Mouse (Mus musculus) right cerebral cortex, postnatal 25 days (tissue): ENCODE data around the gene Pms1.
A peak's percentile ranks its signal among the peaks of the same experiment; 100 is the strongest.
"Not testable (repeated sequence)": the region's sequence is repeated elsewhere in the genome, so short reads cannot be mapped to it uniquely, and the experiment has no call there.

Source experiments
- DNase-seq: peaks from one replicate; pipeline ENCODE4 v3.0.0; 2022

Gene Pms1

DNA sequence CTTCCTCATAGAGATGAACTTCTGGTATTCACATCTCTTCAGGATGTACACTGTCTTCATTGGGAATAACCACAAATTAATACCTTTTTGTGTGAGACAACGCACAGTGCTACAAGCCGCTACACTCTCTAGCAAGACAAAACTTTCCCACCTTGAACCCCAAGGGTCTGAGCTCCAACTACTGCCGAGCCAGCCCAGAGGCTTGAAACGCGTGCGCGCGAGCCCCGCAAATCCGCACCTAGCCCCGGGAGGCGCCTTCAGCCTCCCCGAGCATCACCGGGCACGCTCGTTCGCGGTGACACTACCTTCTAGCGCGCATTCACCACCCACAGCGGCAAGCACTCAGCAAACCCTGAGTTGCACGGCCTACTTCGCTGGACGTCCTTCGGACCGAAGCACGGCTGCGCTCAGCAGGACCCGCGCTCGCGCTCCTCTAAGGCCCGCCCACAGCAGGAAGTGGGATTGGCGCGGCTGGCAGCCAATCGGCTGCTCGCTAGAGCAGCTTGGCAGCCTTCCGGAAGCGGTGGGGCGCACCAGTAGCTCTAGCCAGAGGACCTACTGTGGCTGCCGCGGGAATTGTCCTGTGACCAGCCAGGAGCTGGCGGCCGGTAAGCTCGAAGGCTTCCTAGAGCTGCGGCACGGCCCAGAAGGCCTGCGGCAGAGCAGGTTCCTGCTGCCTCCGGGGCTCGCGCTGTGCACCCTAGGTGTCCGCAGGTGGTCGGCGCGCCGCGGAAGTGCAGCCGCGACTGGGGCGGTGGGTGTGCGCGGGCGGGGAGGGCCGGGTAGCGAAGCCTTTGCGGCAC lies at the start of gene Pms1, which contains the start of the genes Ormdl1 and Gm28778:
Pms1 (minus strand) TSS at position 438 of the 803 bp plus-strand sequence.
Ormdl1 (plus strand) TSS at position 515 of the 803 bp plus-strand sequence.
Gm28778 (plus strand) TSS at position 531 of the 803 bp plus-strand sequence.
- peak; percentile 97 for DNase-seq

DNA sequence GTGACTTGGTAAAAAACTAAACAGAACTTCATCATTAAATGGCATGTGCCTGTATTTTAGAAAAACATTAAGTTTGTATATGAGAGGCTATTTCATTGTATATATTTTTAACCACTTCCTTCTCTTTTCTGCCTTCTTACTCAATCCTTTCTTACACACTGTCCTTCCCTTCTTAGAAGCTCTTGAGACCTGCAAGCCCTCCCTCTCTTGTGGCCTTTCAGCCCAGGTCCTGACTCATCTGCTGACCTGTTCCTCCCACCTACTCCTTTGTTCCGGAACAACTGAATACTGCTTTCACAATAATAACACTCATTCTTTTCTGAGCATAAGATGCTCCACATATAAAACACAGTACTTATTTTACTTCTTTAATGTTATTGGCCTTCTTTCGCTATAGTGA lies 44.3 kb upstream of the Pms1 start:
- DNase-seq: no peak

DNA sequence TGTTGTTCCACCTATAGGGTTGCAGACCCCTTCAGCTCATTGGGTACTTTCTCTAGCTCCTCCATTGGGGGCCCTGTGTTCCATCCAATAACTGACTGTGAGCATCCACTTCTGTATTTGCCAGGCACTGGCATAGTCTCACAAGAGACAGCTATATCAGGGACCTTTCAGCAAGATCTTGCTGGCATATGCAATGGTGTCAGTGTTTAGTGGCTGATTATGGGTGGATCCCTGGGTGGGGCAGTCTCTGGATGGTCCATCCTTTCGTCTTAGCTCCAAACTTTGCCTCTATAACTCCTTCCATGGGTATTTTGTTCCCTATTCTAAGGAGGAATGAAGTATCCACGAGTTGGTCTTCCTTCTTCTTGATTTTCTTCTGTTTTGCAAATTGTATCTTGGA lies 40.6 kb upstream of the Pms1 start:
- DNase-seq: not testable (repeated sequence)

DNA sequence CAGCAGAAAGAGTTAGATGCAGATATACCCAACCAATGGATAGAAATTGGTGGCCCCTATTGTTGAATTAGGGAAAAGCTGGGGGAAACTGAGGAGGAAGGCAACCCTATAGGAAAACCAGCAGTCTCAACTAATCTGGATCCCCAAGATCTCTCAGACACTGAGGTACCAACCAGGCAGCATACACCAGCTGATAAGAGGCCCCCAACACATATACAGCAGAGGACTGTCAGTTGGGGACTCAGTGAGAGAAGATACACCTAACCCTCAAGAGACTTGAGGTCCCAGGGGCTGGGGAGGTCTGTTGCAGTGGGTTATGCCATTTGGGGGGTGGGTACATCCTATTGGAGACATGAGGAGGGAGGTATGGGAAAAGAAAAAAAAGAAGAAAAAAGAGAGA lies 38.6 kb upstream of the Pms1 start:
- DNase-seq: no peak

DNA sequence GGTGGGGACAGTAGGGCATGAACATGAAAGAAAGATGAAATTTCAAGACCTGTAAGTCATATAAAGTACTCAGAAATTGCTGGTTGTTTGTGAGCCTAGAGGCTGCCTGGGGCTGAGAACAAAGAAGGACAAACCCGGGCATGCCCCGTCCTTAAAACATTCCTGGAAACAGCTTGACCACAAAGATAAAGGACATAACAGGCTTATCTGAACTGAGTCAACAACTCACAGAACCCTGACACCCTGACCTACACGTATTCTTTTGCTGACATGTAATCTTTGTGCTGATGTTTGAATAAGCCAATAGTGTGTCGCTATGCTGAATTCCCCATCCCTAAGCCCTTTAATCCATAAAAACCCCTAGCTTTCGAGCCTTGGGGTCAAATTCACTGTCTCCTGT lies 36.7 kb upstream of the Pms1 start:
- DNase-seq: not testable (repeated sequence)

DNA sequence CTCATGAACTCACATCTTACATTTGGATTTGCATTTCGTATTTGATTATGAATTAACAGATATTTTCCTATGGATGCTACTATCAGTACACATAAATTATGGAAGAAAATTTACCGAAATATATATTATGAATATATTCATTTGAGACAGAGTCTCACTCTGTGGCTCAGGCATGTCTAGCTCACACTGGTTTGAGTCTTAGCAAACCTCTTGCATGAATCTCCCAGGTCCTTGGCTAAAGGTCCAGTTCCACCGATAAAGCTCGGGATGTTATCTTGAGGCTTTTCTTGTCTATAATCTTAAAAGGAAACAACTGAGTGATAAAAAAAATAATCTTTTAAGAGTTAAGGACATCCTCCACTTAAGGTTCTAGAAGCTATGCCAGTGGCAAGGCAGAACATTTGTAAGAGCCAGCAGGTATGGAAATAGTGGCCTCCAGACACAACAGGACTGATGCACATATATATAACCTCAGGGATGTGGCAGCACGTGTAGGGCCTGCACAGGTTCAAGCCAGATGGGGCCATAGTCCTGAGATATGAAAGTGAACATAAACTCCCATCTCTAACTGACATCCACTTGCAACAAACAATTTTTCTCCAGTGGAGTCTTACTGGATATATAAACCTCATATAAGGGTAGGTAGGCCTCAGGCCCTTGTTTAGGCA lies 28.1 kb upstream of the Pms1 start:
- DNase-seq: no peak

DNA sequence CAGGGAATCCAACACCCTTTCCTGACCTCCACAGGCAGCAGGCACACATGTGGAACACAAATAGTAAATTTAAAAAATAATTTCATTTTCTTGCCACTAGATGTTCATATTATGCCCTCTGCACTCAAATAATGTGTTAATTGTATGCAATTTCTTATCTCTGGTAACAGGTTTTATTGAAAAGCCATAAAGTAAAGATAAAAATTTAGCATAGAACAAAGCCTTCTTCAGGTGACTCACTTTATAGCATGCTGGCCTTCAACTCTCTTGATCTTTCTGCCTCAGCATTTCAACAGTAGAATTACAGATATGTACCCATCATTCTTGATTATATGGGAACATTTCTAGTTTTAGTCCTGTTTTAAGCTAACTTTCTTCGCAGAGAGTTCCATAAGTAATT lies 27.5 kb upstream of the Pms1 start:
- DNase-seq: no peak

DNA sequence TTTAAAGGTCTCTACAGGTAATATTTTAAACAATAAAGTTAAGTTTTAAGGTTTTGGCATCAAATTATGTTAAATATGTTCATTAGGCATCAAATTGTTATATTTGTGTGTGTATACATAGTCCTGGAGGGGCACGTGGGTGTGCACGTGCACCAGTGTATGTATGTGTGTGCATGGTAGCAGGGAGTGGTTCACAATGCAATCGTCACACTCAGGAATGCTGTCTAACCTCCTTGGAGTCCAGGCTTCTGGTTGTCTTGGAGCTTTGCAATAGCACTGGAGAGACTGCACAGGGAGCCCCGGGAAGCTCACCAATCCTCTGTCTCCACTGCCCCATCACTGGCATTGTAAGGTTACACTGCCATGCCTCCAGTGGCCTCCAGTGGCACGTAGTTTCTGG lies 26.4 kb upstream of the Pms1 start:
- DNase-seq: no peak

DNA sequence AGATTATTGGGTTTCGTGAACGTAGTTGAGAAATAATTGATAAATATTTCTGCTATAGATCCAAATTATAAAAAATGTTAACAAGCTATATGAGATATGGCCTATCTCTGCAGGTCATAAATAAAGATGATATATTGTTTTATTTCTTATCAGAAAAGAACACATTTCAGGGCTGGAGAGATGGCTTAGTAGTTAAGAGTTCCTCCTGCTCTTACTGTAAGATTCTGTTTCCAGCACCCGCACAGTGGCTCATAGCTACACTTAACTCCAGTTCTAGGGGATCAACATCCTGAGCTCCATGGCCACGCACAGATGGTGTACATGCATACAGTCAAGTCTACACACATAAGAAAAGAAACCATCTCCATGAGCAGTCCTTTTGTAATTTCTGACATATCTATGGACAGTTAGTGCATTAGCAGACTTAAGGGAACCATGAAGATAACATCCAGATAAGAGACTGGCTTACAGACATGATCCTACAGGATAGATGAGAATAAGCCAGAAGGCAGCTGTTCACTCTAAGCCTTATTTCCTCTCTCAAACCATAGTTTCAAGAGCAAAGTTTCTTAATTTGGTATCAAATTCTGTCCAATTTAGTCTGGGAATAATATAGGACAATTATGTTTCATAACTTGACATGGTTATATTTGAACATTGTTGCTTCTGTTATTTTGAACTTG lies 25.0 kb upstream of the Pms1 start:
- DNase-seq: no peak

DNA sequence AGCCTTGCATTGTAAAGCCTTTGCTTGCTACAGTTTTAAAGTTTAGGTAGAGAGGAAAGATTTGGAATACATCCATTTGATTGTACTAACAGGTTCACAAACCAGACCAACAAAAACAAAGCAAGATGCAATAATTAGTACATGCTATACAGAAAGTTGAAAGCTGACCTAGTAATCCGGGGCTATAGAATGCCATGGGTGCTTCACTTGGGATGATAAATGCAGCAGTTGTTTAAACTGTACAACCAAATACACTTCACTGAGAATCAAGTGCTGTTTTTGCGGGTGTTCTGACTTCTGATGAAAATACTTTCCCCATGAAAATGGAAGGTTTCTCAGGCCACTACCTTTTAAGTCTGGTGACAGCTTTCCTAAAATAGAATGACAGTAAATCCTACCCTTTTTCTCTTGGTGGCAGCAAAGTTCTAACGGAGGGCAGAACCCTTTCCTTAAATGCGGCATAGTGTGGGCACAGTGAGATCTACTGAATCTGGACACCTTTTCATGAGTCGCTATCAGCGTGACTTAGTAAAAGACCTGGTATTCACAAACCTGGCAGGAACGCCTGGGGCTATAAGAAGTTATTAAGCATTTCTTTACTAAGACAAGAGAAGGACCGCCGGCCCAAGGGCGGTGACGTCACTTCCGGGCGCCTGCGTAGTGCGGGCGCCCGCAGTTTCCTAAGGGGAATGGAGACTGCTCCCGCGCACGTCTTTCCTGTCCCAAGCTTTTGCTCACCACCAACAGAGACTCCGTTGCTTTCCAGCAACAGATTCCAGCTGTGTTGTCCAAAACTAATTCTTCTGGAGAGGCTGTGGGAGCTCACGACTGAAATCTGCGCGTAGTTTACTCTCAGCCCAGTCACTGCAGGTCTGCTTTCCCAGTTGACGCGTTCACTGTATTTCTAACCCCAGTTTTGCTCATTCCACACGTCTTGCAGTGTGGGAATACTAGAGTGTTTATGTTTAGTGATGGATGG lies 16.5 kb upstream of the Pms1 start, which contains the start of gene Osgepl1:
Osgepl1 (plus strand) TSS at position 636 of the 979 bp plus-strand sequence.
- peak; percentile 85 for DNase-seq

DNA sequence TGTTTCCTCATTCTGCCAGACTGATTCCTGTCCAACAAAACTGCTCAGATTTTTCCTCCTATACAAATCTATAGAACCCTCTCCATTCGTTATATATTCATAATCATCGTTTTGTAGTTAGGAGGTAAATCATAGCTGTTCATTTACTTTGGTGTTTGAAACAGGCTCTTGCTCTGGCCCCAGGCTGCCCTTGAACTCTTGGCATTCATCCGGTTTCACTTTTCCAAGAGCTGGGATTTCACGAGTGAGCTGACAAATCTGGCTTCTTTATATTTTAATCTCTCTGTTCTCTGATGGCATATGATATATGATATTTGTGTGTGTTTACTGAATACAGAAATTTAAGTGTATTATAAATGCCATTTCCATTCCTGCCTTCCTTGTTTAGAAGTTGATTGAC lies 3.7 kb upstream of the Pms1 start:
- no peak for DNase-seq

DNA sequence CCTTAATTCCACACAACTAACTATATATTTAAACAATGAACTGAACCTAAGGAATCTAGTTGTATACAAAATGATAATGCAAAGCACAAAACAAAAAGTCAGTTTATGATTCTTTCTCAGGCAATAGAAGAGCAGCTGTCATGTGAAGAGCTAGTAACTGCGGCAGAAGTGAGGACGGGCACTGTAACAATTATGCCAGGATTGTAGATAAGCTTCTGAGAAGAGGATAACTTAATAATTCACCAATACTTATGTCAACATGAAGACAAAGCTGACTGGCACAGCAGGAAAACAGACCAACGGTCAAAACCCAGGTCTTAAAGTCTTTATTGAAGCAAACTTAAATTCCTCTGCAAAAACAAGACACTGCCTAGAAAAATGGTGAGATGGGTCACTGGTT lies 5.6 kb downstream of the Pms1 start:
- no peak for DNase-seq

DNA sequence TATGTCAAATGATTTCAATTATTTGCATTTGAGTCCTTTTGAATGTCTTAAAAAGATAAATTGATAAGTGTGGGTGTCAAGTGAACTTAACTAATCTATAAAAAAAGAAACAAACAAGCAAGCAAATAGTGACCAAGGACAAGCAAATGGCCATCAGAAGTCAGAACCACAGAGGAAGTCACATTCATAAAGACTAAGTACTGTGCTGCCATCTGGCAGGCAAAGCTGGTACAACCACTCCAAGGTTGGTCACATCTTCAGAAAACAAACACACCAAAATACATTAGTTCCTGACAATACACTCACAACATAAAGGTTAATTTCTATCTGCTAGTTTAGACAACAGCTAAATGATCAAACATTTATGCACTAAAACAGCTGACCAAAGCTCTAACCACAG lies 24.2 kb downstream of the Pms1 start:
- peak; percentile 11 for DNase-seq

DNA sequence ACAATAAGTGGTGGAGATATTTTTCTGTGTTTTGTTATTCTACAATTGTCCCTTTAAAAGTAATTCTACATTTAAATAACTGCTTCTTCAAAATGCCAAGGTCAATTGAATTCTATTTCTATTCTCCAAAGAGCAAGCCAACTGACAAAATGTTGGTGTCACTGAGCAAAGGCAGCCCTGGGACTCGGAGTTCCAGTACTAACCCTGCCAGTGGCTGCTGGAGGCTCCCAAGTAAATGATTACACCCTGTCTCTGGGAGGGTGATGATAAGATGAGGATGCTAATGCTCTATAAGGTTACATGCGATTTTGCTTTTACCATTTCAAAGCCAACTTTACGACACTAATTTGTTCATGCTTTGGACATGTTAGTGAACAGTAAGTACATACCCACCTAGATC lies 26.9 kb downstream of the Pms1 start:
- DNase-seq: no peak

DNA sequence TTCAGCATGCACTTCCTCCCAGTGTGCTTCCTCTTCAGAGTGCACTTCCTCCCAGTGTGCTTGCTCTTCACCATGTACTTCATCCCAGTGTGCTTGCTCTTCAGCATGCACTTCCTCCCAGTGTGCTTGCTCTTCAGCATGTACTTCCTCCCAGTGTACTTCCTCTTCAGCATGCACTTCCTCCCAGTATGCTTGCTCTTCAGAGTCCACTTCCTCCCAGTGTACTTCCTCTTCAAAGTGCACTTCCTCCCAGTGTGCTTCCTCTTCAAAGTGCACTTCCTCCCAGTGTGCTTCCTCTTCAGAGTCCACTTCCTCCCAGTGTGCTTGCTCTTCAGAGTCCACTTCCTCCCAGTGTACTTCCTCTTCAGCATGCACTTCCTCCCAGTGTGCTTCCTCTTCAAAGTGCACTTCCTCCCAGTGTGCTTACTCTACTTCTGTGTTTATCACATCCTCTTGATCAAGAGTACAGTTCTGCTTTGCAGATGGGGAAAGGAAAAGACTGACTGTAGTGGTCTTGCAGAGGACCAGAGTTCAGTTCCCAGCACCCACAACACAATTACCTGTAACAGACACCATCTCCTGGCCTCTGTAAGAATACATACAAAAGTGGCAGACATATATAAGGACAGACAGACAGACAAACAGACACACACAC lies 31.7 kb downstream of the Pms1 start:
- not testable (repeated sequence) for DNase-seq

DNA sequence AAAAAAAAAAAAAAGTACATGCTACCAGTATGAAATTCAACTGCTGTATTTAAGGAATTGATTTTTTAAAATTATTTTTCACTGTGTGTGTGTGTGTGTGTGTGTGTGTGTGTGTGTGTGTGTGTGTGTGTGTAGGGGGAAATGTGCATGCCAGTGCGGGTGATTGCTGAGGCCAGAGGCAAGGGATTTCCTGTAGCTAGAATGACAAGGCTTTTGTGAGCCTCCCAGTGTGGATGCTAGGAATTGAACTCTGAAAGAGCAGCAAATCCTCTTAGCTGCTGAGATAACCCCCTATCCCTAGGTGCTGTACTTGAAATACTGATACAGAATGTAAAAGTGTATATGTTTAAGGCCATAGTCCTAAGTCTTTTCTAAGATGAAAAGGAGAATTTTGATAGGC lies 70.8 kb downstream of the Pms1 start:
- no peak for DNase-seq

DNA sequence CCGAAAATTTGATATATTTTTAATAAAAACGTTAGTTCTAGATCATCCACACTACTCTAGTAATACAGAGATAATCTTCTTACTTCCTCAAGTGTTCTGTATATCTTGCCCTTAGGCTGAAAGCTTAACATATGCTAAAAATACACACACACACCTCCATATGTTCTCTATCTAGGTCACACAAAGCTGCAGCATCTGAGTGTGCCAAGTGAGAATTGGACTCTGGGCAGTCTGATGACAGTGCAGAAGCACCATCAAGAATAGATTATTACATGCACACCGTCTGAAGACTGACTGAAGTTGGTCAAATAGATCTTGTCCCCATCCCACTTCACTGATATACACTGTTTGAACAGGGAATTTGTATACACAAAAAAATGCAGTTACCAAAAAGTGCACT lies 71.2 kb downstream of the Pms1 start:
- no peak for DNase-seq

DNA sequence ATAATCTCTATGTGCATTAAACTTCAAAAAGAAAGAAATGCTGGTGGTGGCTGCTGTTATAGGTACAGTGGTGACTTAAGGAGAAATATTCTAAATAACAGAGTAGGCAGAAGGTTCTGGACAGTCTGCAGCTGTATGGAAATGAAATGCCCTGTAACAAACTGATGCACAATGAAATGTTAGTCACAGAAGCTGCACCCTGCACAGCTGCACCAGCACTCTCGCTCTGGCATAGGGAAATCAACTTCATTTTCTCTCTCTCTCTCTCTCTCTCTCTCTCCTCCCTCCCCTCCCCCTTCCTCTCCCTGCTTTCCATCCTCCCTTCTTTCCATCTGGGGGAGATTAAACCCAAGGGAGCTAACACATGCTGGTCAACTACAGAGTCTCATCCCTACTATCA lies 72.0 kb downstream of the Pms1 start:
- no peak for DNase-seq

DNA sequence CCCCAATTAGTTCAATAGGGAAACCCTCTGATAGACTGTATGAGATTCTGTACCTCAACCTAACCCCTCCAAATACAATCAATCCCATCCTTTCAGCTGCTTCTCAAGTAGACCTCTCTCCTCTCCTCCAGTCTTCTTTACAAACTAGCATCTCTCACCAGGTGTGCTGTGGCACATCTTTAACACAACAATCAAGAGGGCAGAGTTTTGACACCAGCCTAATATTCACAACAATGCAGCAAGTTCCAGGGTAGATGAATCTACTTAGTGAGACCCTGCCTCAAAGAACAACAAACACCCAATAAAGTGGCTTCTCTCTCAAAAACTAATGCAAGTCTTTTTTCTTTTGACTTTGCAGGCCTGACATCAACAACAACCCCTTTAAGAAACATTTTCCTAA lies 86.7 kb downstream of the Pms1 start:
- no peak for DNase-seq

DNA sequence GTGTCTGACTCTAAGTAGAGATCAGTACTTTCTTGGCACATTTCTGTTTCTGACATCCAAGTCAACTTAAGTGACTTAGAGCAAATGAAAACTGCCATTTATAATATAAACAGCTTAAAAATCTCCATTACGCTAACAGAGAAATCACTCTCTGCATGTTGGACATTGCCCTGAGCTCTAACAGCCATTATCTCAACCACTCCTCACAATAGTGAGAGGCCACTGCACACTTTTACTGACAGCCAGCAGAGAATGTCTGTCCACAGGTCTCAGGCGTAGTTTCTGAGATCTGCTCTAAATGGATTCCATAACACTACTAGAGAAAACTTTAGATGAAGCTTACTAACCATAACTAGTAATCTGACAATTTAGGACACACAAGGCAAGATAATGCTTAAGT lies 92.9 kb downstream of the Pms1 start:
- DNase-seq: no peak

DNA sequence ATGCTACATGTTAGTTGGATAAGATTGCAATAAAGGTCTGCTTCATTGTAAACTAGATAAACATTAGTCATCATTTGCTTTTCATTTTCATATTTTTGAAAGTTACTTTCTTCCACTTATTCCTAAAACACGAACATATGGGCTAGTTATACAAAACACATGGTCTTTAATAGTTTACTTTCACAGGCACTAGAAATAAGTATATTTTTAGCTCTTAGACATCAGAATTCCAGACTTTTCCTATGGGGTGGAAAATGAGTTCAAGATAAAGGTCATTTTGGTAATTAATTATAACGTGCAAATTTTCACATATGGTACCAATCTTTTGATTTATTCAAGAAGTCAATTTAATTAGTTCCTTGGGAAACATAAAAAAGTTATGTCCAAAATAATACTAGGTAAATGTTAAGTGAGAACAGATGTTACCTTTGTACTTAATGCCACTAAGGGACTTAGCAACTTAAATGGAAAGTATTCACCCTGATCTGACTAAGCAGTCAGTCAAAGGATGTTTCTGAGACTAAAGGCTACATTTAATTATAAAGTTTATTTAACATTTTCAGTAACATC lies 95.1 kb downstream of the Pms1 start:
- no peak for DNase-seq

DNA sequence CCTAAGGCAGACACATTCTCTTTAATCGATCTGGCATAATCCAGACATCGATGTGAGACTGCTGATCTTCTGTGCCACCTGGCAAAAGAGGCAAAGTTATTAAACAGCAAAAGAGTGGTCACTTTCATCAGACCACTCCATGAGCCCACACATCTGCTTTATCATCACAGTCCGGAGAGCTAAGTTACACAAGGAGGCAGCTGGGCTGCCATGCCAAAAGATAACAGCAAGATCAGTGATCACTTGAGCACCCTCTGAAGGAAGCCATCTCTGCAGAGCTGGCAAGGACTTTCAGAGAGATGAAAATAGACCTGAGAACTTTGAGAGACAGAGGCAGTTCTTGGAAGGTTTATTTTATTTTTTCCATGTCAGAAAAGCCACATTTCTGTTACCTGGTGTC lies 102.3 kb downstream of the Pms1 start:
- DNase-seq: no peak
